Mouse (Mus musculus): ENCODE measurements around the gene Abhd14b.
"Not testable (repeated sequence)": the region's sequence is repeated elsewhere in the genome, so short reads cannot be mapped to it uniquely, and the experiment has no call there.

Gene Abhd14b

GRCm38 (mm10) chr9:106475663-106476001, 28.4 kb downstream of the Abhd14b start, which contains the start of gene Rrp9:
Gene Rrp9 (plus strand): TSS chr9:106475963.
- DNase-seq (ENCODE audit: extremely low read depth, low read depth, low spot score): no peak

GRCm38 (mm10) chr9:106476002-106476923, 29.0 kb downstream of the Abhd14b start:
- no peak for DNase-seq (ENCODE audit: extremely low read depth, low read depth, low spot score)

- DNase-seq (ENCODE audit: extremely low read depth, low read depth, low spot score): peak; percentile 95
Measured at GRCm38 (mm10) chr9:106476924-106477484, 29.7 kb downstream of the Abhd14b start, which contains the start of gene Parp3. Gene Parp3 (minus strand): TSS chr9:106476949.

- DNase-seq (ENCODE audit: extremely low read depth, low read depth, low spot score): no peak
Measured at GRCm38 (mm10) chr9:106477649-106478048, 30.4 kb downstream of the Abhd14b start.

- DNase-seq (ENCODE audit: extremely low read depth, low read depth, low spot score): no peak
Measured at GRCm38 (mm10) chr9:106478101-106478500, 30.8 kb downstream of the Abhd14b start.

GRCm38 (mm10) chr9:106480541-106480940, 33.3 kb downstream of the Abhd14b start:
- DNase-seq (ENCODE audit: extremely low read depth, low read depth, low spot score): no peak

GRCm38 (mm10) chr9:106481075-106481474, 33.8 kb downstream of the Abhd14b start:
- no peak for DNase-seq (ENCODE audit: extremely low read depth, low read depth, low spot score)

GRCm38 (mm10) chr9:106481676-106482075, 34.4 kb downstream of the Abhd14b start:
- DNase-seq (ENCODE audit: extremely low read depth, low read depth, low spot score): no peak

GRCm38 (mm10) chr9:106482578-106483115, 35.4 kb downstream of the Abhd14b start:
- DNase-seq (ENCODE audit: extremely low read depth, low read depth, low spot score): no peak

- DNase-seq (ENCODE audit: extremely low read depth, low read depth, low spot score): no peak
Measured at GRCm38 (mm10) chr9:106483136-106483535, 35.9 kb downstream of the Abhd14b start.

GRCm38 (mm10) chr9:106483606-106484005, 36.3 kb downstream of the Abhd14b start:
- DNase-seq (ENCODE audit: extremely low read depth, low read depth, low spot score): no peak

GRCm38 (mm10) chr9:106485076-106485475, 37.8 kb downstream of the Abhd14b start:
- DNase-seq (ENCODE audit: extremely low read depth, low read depth, low spot score): no peak

- DNase-seq (ENCODE audit: extremely low read depth, low read depth, low spot score): not testable (repeated sequence)
Measured at GRCm38 (mm10) chr9:106487602-106488001, 40.3 kb downstream of the Abhd14b start.

GRCm38 (mm10) chr9:106499667-106500066, 52.4 kb downstream of the Abhd14b start, which contains the start of gene Iqcf1:
Gene Iqcf1 (plus strand): TSS chr9:106499967.
- no peak for DNase-seq (ENCODE audit: extremely low read depth, low read depth, low spot score)

- DNase-seq (ENCODE audit: extremely low read depth, low read depth, low spot score): no peak
Measured at GRCm38 (mm10) chr9:106501846-106502245, 54.6 kb downstream of the Abhd14b start.

Data from fat pad, adult 2 months (tissue).